Mouse (Mus musculus) ES-E14 (cell line): ENCODE data around the gene Mpeg1.

ENCODE experiments used
- HCFC1 ChIP-seq: IDR thresholded peaks from 2 replicates; pipeline ENCODE4 v1.6.1; 2012; ENCODE audit warnings: low read length, inconsistent platforms, borderline replicate concordance; ENCODE audit not compliant: insufficient read depth
- MAFK ChIP-seq: IDR thresholded peaks from 2 replicates; pipeline ENCODE4 v1.6.1; 2014; ENCODE audit warnings: mild to moderate bottlenecking, low read depth, low read length, inconsistent platforms; ENCODE audit not compliant: insufficient read depth
- ZC3H11A ChIP-seq: IDR thresholded peaks from 2 replicates; pipeline ENCODE4 v1.6.1; 2012; ENCODE audit warnings: low read depth, mild to moderate bottlenecking, inconsistent platforms, low read length, borderline replicate concordance

- TF ChIP-seq HCFC1 (no peak), MAFK (no peak), ZC3H11A (no peak)
Measured at GRCm38 (mm10) chr19:12445014-12445413, 15.6 kb upstream of the Mpeg1 start.
